Mouse (Mus musculus): ENCODE measurements around the gene Vwc2.

Gene Vwc2

GRCm38 (mm10) chr11:11242694-11243377 is 128.8 kb downstream of the Vwc2 start:
- no peak for DNase-seq (ENCODE audit: low read depth, low spot score)

- no peak for DNase-seq (ENCODE audit: low read depth, low spot score)
These were observed 143.3 kb downstream of the Vwc2 start for GRCm38 (mm10) chr11:11257348-11257747.

- DNase-seq (ENCODE audit: low read depth, low spot score), result no peak
These were observed 166.1 kb downstream of the Vwc2 start for GRCm38 (mm10) chr11:11280128-11280527.

GRCm38 (mm10) chr11:11283512-11283911 is 169.5 kb downstream of the Vwc2 start:
- DNase-seq (ENCODE audit: low read depth, low spot score), result no peak

All from skeletal muscle tissue, adult 2 months (tissue).